Mouse (Mus musculus): ENCODE data around the gene Dnmt3l. TPM values are rescaled to one million over a fixed set of nuclear protein-coding genes. Genes with fewer than 3 reads are reported as not detected.

Dnmt3l gene
- polyA plus RNA-seq, 2 experiments from 2014 or later: not detected

DNA sequence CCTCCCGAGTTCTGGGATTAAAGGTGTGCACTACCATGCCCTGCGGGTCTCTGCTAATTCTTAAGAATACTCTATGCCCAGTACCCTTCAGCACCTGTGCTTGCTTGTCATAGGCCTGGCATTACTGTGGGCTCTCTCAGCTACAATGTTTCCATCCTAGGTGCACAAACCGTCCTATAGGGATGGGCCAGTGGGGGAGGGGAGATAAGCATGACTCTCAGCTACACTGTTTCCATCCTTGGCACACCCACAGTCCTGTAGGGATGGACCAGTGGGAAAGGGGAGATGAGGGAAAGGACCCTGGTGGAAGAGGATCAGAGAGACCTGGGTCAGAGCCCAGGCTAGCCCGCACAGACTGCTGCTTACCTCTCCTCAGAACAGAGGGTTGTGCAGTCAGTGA lies 4.6 kb upstream of the Dnmt3l start:
- no peak for ATAC-seq

DNA sequence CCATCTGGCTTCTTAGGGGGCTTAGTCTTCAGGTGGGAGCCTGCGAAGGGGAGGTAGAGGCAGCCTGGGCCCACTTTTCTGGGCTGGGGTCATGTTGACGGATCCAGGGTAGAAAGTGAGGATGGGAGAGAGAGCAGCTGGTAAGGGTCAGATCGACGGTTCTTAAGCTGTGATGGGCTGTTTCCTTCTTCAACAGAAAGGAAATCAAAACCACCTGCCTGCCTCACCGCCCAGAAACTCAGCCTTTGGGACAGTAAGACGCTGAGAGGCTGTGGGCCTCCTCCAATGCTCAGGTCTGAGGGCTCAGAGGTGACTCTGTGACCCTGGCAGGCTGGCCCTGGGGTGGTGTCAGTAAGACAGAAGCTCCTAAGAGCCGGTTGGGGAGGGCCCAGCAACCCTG lies 349 bp downstream of the Dnmt3l start:
- no peak for ATAC-seq

- no peak for ATAC-seq
These were observed 1.1 kb downstream of the Dnmt3l start for GRCm38 (mm10) chr10:78042697-78043405.

DNA sequence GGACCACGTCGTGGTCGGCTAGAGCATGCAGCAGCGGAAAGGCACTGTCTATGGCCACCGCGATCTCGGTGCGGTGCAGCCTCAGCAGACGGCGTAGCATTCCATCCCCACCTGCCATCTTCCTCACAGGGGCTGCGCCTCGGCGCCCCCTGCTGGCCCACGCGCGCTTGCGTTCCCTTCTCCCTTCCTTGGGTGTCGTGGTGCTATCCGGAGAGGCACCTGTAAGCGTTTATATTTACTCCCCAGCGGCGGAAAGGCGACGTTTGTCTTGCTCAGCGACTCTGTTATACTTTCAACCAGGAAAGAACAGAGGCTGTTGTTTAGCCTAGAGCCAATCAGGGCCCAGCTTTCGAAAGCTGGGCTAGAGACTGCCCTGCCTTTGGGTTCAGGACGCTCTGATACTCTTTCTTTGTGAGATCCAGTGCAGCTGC lies 1.7 kb downstream of the Dnmt3l start, which contains the start of gene Aire:
Gene Aire, minus strand, starts transcription at position 205 of the 431 bp plus-strand sequence.
- ATAC-seq: peak; percentile 91

- ATAC-seq: no peak
These were observed 2.8 kb downstream of the Dnmt3l start for GRCm38 (mm10) chr10:78044531-78044930.

DNA sequence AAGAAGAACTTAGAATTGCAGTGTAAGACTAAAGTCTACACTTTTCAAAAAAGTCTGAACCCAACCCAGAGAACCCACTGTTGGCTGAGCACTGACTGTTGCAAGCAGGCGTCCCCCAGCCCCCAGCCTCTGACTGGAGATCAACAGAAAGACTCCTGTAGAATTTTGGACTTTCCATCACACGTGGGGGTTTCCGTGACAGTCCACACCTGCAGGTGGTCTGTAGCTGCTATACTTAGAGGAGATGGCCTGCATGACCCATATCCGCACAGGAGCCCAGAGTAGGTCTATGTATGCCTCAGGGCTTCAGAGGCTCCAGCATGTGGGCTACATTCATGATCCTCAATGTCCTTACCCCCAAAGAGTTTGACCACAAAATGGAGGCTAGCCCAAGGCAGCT lies 4.6 kb downstream of the Dnmt3l start:
- ATAC-seq: no peak

DNA sequence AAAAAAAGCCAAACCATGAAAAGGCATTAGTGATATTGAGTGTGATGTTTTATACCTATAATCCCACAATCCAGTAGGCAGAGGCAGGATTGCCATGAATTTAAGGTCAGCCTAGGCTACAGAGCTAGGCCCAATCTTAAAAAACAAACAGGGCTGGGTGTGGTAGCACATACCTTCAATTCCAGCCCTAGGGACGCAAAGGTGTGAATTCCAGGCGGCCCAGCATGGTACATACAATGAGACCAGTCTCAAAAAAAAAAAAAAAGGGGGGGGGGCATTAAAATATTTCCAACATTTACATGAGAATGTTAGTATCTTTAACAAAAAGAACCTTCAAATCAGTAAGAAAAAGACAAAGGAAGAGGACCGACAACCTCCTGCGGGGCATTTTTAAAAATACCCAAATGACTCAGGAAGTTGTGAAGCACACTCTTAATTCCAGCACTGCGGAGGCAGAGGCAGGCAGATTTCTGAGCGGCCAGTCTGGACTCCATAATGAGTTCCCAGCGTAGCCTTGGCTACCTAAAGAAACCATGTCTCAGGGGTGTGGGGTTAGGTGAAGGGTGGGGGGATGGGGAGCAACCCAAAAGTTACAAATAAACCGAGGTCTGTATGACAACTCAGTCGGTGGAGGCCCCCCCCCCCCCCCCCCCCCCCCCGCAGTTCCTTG lies 6.4 kb downstream of the Dnmt3l start:
- ATAC-seq: no peak

DNA sequence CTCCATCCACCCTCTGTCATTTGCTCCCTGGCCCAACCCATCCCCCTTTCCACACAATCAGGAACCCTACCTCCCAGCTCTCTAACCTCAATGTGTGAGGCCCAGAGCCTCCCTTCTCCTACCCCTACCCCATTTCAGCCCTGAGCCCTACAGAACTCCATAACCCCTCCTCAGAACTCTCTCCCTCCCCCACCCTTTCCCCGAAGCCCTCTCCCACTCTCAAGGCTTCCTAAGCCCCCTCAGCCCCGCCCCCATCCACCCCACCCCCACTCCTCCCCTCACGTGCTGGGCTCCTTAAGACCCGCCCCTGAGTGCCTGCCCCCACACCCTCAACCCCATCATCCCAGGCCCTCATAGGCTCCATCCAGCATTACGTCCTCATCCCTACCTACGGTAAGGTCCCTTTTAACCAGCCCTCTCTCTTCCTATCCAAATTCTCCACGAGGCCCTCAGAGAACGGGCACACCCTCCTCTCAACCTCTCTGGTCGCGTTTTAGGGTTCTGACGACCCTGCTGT lies 7.8 kb downstream of the Dnmt3l start:
- ATAC-seq: no peak

DNA sequence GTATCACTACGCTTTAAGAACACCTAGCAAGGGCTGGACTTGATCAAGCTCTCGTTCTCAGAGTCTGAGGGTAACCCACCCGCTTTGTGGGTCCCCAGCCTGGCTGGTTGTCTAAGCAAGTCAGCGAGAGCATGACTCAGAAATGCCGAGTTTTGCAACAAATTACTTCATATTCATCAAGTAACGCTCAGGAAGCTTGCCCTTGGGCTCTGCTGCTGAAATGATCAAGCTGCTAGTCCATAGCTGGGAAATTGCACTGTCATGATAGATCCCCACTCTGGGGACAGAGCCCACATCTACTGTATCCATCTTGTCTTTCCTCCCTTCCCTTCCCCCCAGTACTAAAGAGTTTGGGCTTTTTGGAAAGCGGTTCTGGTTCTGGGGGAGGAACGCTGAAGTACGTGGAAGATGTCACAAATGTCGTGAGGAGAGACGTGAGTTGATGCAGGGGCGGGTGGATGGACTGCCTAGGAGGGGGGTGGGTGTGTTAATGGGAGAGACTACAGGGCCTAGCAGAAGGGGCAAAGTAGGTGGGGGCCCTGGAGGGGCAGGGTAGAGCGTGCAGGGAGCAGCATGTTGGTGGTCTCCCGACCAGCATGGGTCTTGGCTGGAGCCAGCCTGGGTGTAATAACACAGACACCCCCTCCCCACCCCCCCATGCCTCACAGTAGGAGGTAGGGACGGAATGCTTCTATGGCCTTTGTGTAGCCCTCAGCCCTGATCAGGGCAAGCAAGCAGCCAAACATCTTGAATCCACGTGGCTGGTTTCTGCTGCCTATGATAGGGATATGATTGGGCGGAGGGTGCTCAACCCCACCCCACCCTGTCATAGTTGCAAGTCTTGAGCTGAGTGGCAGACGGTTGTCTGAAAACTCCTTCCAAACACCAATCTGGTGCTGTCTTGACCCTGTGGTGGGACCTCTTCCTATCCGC lies 13.2 kb downstream of the Dnmt3l start:
- no peak for ATAC-seq

GRCm38 (mm10) chr10:78057056-78057455 lies 15.3 kb downstream of the Dnmt3l start:
- no peak for ATAC-seq

GRCm38 (mm10) chr10:78063122-78063521 lies 21.4 kb downstream of the Dnmt3l start:
- no peak for ATAC-seq

DNA sequence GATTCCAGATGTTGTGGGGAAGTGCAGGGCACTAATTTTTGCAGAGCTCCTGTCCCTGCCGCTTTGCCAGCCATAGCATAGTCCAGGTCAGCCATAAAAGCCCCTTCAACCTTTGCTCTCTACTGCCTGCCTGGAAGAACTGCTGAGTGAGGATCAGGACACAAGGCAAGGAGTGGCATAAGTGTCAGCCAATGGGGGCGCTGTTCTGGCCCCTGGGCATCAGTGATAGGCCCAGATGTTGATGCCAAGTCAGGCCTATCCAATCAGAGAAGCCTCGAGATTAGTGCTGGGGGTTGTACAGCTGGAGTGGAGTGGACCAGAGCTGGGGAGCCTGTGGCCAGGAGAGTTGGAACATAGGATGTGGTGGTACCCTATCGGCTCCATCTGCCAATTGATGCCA lies 25.5 kb downstream of the Dnmt3l start:
- peak; percentile 10 for ATAC-seq

DNA sequence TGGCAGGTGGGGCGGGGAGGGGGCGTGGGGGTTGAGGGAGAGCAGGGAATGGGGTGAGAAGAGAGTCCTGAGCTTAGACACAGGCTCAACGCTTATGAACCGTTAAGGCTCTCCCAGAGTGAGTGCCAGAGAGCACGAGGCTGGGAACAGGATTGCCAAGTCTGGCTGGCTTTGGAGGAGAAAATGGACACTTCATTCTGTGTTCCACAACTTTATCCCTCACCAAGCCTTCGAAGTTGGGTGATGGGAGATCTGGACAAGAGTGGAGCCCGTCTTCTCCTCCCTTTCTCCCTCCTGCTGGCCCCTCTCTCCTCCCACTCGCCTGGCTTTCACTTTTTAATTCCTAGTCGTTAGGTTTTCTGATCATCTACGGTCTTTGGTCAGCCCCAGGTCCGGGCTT lies 26.8 kb downstream of the Dnmt3l start:
- no peak for ATAC-seq

GRCm38 (mm10) chr10:78069101-78070011 lies 27.6 kb downstream of the Dnmt3l start, which contains the start of gene Icosl:
Gene Icosl, plus strand, starts transcription at chr10:78069302.
- peak; percentile 69 for ATAC-seq

DNA sequence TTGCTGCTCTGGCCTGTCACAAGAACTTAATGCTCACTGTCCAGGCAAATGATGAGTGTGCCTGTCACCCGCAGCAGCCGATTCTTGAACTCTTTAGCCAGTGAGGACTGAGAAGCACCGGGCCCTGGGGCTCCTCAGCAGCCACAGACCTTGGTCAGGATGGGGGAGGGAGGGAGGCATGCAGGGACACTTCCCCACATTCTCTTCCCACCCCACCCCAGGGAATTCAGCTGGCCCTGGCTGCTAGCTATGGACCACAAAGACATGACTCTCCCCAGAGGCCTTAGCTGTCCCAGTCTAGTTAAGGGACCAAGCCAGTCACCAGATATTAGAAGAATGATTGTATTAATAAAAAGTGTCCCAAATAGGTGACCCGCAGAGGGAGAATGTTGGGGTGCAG lies 32.4 kb downstream of the Dnmt3l start:
- no peak for ATAC-seq

- peak; percentile 92 for ATAC-seq
These were observed 33.2 kb downstream of the Dnmt3l start for GRCm38 (mm10) chr10:78074977-78075376.

DNA sequence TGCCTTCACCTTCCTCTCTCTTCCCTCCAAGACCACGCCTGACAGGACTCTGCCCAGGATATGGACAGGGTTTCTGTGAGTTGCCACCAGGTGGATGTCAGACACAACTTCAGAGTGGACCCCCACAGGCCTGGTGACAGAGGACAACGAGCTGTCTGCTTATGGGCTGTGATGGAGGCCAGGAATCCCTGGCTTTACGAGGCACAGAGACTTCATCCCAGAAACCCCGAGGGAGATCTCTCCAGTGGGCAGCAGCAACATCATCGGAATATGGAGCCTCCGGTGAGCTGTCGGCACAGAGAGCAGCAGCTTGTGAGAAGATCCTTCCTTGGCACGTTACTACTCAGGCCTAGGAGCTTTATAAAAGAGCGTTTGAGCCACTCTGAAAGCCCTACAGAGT lies 36.1 kb downstream of the Dnmt3l start:
- no peak for ATAC-seq

DNA sequence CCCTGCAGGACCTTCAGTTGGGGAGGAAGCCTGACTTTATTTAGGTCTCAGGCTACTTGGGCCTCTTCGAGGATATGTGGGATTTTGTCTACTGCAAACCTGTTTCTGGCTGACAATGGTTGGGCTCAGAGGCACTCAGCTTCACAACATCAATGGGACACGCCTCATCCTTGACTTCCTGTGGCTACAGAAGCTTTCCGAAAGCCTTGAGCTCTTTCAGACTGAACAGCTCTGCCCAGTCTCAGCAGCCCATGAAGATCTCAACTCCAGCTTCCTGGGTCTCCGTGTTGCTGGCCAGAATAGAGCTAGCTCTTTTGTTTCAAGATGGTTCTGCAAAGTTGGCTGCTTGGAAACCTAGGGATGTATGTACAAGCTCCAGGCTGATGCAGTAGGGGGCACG lies 36.5 kb downstream of the Dnmt3l start:
- peak; percentile 33 for ATAC-seq

- ATAC-seq: no peak
These were observed 38.3 kb downstream of the Dnmt3l start for GRCm38 (mm10) chr10:78079955-78080591.

- no peak for ATAC-seq
These were observed 42.3 kb downstream of the Dnmt3l start for GRCm38 (mm10) chr10:78084073-78084472.

DNA sequence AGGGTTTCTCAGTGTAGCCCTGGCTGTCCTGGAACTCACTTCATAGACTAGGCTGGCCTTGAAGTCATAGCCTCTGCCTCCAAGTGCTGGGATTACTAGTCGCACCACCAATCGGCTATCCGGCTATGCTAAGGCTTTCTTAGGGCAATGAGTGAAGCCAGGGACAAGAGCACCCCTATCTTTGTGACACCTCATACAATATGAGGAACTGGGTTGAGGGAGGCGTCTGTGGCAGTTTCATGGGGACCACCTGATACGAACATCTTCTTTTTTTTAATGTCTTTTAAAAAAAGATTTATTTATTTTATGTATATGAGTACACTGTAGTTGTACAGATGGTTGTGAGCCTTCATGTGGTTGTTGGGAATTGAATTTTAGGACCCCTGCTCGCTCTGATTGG lies 44.0 kb downstream of the Dnmt3l start:
- no peak for ATAC-seq

Measured in CD4-positive, CD25-positive, alpha-beta regulatory T cell, adult 4 months (primary cell).